Mouse (Mus musculus): Measurements from ENCODE around the gene Spdye4c. TPM values are rescaled to one million over a fixed set of nuclear protein-coding genes. Genes with fewer than 3 reads are reported as not detected.

The Spdye4c gene
- polyA plus RNA-seq (2012; rRNA removed; ENCODE audit: low replicate concordance) = not detected in 2 replicates

GRCm38 (mm10) chr2:128590909-128591308, at the start of gene Spdye4c:
Gene Spdye4c (plus strand): TSS chr2:128591209.

Other genes with a start within 250 kb of the Spdye4c start
- 11.0 and 22.6 TPM in 2 replicates for gene Anapc1, start 96.2 kb downstream of the Spdye4c start, polyA plus RNA-seq (2012; rRNA removed; ENCODE audit: low replicate concordance)
- gene Mertk, start 107.7 kb downstream of the Spdye4c start, polyA plus RNA-seq (2012; rRNA removed; ENCODE audit: low replicate concordance) = 4.9 and 6.9 TPM in 2 replicates
- gene Tmem87b, start 226.9 kb downstream of the Spdye4c start, polyA plus RNA-seq (2012; rRNA removed; ENCODE audit: low replicate concordance) = 8.7 and 8.8 TPM in 2 replicates

All from duodenum, adult 2 months (tissue).